Mouse (Mus musculus) layer of hippocampus, adult 9-10 months (tissue): ENCODE data around the gene Stfa3.
"Not testable (repeated sequence)": the region's sequence is repeated elsewhere in the genome, so short reads cannot be mapped to it uniquely, and the experiment has no call there.

Experiments
- DNase-seq: peaks from one replicate; pipeline ENCODE4 v3.0.0; 2022; ENCODE audit warnings: low spot score

Gene Stfa3

DNA sequence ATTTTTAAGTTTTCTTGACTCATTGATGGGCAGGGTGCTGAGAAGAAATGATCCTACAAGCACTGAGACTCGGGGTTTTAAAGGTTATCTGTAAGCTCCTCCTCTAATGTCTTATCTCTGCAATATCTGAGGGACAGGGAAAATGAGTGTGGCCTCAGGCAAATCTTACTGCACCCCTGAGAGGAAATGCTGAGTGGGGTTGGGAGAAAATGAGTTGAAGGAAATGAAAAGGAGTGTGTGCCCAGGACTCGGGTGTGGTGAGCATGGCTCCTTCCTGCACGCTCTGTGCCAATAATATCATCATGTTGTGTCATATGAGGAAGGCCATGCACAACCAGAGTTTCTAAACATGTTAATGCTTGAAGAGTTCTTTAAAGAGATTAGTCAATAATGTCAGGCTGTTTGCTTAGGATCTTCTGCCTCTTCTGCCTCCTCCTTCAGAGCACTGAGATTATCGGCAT lies at the start of gene Stfa3:
Gene Stfa3, minus strand, starts transcription at position 51 of the 461 bp plus-strand sequence.
- DNase-seq, result no peak

DNA sequence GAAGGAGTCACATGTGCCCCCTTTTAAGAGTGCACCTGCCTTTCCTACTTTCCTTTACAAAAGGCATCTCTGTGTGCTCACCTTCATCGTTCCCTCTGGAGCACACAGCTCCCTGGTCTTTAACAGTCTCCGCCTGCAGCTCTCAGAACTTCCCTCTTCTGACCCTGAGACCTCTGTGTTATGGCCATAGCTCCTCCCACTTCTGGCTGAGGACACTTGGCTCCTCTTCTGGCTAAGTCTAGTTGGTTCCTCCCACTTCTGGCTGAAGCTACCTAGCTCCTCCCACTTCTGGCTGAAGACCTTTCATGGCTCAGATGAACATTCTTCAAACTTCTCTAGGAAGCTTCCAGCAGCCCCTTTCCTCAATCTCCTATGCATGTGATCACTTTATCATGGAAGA lies 47.1 kb upstream of the Stfa3 start:
- no peak for DNase-seq

DNA sequence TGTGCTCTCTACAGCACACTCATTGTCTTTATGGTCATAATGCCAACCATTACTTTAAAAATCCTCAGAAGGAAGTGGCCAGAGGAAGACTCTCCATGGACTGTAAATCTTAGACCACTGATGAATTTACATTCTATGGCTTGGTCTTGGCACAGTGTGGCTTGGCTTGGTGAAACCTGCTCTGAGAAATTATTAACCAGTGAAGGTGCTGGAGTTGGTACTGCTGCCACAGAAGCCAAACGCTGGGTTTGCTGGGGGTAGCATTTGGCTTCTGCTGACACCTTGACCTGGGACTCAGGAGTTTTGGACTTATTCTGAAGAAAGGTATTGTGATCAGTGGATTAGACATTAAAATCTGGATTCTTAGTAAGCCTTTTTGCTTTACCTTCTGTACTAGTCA lies 37.2 kb upstream of the Stfa3 start:
- no peak for DNase-seq

DNA sequence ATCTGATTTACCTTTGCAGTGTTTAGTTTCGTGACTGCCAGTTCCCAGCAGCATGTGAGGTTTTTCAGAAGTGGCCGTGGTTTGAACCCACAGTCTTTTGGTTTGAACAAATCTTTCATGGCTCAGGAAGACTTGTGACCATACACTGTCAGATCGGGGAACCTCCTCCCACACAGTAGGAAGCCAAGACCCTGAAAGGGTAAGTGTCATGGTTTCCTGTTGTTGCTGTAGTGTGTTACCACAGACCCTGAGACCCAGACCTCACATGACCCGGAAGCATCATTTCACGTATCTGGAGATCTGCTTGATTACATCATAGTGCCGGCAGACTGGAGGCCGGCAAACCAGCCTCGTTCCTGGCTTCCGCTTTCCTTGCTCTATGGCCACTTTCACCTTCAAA lies 21.7 kb upstream of the Stfa3 start:
- no peak for DNase-seq

DNA sequence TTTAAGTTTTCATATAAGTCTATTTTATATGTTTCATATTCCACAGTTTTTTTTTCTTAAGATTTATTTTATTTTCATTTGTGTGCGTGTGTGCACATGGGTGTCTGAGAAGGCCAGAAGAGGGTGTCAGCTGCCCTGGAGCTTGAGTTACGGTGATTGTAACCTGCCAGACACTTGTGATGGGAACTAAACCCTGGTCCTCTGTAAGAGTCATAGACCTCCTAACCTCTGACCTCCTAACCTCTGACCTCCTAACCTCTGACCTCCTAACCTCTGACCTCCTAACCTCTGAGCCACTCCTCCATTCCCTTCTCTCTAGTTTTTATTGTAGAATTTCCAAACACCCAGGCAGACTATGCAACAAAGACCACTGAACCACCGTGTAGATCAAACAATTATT lies 20.3 kb upstream of the Stfa3 start:
- no peak for DNase-seq

DNA sequence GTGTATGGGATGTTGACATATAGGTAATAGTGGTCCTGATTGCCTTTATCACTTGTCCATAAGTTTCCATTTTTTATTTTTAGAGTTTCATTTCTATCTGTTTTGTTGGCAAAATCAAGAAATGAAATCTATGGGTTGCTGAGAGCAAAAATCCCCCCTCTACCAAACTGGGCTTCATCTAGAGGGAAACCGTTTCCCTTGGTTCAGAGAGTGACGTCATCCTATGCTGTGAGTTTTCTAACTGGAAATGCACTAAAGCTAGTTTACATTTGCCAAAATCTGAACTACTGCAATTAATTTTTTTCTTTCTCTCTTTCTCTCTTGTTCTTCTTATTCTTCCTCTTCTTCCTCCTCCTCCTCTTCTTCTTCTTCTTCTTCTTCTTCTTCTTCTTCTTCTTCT lies 19.7 kb upstream of the Stfa3 start:
- DNase-seq, result no peak

DNA sequence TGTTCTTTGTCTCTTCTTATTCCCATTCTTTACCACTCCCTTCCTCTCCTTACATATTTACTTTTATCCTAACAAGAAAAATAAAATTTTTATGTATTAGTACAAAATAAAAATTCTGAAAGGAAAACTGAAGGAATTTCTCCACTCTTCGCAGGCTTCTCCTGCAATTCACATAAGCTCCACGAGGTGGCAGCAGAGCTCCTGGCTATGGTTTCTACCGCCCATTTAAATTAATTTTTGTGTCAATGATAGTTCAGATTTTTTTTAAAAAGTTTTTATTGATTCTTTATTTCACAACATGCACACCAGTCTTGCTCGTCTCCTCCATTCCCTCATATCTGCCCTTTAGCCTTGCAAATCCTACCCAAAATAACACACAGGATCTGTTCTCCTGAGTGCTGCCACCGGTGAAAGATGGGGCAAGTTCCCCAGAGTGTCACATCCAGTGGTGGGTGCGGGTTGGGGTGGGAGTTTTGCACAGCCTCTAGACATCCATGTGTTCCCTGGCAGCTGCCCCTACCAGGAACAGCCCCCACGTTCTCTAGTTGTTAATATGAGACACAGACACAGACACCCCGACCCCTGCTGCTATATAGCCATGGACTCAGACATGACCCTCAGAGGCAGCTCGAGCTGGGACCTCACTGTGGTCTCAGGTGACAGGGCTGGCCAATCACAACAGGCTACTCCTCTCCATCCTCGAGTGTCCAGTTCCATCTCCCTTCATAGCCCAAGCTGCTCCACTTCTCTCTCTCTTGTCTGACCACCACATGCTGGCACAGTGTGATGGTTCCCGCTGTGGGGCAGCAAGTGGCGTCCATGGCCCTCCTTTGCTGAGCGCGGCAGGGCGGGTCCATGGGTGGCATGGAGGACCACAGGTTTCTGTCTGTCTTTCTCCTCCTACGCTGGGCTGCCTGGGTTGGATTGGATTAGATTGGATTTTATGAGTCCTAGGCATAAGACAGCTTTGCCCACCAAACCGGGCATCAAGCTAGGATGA lies 18.3 kb upstream of the Stfa3 start:
- DNase-seq, result peak; percentile 41

DNA sequence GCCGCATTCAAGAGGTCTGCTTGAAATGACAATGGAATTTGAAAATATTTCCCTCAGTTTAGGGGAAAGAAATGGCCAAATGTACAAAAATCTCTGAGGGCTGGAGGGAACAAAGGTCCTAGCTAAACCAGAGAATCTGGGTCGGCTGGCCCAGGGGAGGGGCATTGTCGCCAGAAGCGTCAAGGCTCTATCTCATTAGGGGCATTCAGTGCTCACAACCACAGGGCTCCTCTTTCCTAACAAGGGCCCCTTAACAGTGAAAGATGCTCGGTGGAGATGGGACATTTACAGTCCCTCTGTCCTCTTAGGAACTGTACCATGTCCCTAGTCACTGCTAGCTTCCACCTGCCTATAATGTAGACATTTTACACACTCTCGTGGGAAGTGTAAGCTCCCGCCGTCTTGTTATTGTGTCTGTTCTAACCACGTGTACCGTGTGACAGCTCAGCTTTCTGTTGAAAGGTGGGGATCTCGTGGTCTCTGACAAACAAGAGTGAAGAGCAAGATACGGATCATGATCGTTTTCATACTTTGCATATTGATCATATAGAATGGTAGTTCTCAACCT lies 16.0 kb upstream of the Stfa3 start:
- DNase-seq, result no peak

DNA sequence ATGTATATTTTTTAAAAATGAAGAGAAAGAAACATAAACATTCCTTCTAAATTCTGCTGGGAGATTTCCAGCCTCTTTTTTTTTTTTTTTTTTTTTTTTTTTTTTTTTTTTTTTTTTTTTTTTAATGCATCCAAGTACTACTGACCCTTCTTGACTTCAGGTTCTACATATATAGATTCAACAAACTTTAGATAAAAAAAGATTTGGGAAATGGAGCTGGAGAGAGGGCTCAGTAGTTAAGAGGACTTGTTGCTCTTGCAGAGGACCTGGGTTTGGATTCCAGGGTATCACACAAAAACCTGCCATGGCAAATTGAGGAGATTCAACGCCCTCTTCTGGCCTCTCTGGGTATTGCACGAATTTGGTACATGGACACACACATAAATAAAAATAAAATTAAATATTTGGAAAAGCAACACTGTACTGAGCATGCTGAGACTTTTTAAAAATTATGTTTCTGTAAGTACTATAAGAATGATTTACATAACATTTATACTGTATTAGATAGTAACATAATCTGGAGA lies 14.8 kb upstream of the Stfa3 start:
- no peak for DNase-seq

DNA sequence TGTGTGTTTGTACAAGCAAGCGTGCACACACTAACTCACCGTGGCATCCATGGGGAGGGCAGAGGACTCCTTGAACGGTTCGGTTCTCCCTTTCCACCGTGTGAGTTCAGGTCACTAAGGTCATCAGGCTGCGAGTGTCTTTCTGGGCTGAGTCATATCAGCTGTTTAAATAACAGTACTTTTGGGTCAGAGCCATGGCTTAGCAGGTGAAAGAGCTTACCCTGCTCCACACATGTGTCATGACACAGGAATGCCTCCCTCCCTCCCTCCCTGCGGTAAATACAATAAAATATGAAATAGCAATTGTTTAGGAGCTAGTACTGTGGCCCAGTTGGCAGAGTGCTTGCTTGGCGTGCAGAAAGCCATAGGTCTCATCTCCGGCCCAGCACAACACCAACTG lies 14.2 kb upstream of the Stfa3 start:
- DNase-seq, result no peak

DNA sequence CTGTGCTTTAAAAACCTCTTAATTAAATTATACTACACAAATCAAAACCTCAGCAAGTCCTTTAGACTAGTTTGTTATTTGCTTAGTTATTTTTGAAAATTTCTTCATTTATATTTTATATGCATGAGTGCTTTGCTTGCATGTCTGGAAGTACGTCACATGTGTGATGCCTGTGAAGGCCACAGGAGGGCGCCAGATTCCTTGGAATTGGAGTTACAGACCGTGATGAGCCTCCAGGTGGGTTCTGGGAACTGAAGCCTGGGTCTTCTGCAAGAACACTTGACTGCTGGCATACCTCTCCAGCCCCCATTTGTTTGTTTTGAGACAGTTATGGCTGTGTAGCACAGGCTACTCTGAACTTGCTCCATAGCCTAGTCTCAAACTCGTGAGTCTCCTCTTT lies 13.7 kb upstream of the Stfa3 start:
- DNase-seq, result no peak

DNA sequence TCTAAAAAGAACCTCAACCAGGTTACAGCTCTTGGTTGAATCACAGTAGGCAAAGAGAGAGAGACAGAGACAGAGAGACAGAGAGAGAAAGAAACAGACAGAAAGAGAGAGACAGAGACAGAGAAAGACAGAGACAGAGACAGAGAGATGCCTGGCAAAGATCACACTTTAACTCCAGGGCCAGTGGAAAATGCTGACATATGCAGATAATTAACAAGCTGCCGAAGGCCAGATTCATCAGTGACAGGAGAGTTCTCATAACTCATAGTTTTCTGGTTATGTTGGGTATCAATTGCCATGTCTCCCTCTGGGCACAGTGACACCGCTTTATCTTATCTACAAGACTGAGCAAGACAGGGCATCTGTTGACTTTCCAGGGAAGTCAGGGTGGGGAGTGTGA lies 12.7 kb upstream of the Stfa3 start:
- DNase-seq, result no peak

DNA sequence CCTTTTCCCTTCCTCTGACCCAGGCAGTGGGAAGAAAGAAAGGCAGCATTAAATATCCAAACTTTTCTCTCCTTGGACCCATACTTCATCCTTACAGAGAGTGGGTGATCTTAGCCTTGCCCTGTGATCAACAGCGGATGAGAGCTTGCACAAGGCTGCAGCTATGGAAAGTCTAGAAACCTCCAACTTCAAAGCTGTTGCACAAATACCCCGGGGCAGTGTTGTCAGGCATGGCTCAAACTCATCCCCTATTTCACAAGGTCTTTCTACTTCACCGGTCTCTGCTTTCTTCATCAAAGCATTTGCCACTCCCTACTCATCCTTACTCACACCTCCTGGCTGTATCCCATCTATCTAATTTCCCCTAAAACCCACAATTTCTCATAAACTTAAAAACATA lies 10.2 kb upstream of the Stfa3 start:
- DNase-seq, result no peak

DNA sequence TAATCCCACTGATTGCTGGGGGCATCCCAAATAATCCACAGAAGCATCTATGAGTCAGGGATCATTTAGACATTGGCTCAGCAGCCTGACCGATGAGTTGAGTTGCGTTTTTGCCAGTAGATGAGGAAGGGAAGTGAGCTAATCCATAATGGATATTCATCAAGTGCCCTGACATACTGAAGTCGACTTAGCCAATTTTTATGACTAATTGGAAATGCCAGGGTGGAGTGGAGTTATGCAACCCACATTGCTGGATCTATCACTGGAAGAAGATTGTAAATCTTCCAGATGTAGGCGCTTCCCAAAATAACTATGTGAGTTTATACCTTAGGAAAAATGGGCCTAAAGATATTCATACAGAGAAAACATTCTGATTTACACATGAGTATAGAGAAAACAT lies 8.9 kb upstream of the Stfa3 start:
- DNase-seq, result no peak

DNA sequence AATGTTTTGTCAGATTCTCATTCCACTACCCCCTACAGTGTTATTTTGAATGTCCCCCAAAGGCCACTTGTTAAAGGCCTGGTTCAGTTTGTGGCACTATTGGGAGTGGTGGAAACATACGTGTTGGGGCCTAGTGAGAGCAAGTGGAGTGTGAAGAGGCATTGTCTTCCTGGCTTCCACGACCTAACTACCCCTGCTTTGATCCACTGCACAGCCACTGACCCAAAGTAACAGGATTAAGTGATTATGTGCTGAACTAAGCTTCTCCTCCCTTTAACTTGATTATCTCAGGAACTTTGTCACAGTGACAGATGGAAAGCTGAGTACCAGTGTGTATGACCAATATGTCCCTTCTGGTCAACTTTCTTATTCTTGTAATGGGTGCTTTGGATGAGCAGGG lies 5.2 kb upstream of the Stfa3 start:
- DNase-seq, result no peak

DNA sequence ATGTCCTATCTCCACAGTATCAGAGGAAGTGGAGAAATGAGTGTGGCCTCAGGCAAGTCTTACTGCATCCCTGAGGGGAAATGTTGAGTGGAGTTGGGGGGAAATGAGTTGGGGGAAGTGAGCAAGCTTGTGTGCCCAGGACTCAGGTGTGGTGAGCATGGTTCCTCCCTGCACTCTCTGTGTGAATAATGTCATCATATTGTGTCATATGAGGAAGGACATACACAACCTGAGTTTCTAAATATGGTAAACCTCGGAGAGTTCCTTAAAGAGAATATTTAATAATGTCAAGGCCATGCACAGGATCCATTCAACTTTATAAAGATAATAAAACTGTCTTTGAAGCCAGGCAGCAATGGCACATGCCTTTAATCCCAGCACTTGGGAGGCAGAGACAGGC lies 34.2 kb downstream of the Stfa3 start:
- DNase-seq, result not testable (repeated sequence)

DNA sequence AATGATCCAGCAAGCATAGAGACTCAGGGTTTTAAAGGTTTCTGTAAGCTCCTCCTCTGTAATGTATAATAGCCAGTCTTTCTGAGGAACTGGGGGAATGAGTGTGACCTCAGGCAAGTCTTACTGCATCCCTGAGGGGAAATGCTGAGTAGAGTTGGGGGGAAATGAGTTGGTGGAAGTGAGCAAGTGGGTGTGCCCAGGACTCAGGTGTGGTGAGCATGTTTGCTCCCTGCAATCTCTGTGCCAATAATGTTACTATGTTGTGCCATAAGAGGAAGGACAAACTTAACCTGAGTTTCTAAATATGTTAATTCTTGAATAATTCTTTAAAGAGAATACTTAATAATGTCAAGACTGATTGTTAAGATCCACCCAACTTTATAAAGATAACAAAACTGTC lies 46.8 kb downstream of the Stfa3 start, which contains the start of gene Stfa2:
Gene Stfa2, minus strand, starts transcription at position 101 of the 400 bp plus-strand sequence.
- DNase-seq, result no peak
